Mouse (Mus musculus) MEL (cell line): ENCODE results near the gene Bbs7. TPM values are rescaled to one million over a fixed set of nuclear protein-coding genes. Genes with fewer than 3 reads are reported as not detected.

Experiments used
- DNase-seq: peaks from one replicate; pipeline ENCODE4 v3.0.0; 2011; ENCODE audit warnings: low read depth, low spot score
- H3K27ac ChIP-seq: 2 replicates; pipeline ENCODE4 v1.5.1; 2012; ENCODE audit warnings: low read depth, mild to moderate bottlenecking, control low read depth, low read length, moderate library complexity; ENCODE audit not compliant: control insufficient read depth
- H3K27me3 ChIP-seq, 2 experiments: fragments of 150-350 bp in 1 of 2; sonication (generic) in 1 of 2; 2 replicates each; pipeline ENCODE4 v1.6.1; 2012; ENCODE audit warnings: low read length in 2 of 2, mild to moderate bottlenecking in 2 of 2, improper control_type of control experiment in 1 of 2, moderate library complexity in 1 of 2; ENCODE audit not compliant: insufficient read depth in 2 of 2, control insufficient read depth in 1 of 2
- H3K36me3 ChIP-seq, 2 experiments: 2 replicates each; pipeline ENCODE4 v1.6.1; 2012 to 2014; ENCODE audit warnings: low read length in 2 of 2, improper control_type of control experiment in 1 of 2, inconsistent platforms in 1 of 2, mild to moderate bottlenecking in 1 of 2; ENCODE audit not compliant: insufficient read depth in 2 of 2, control insufficient read depth in 1 of 2
- H3K4me1 ChIP-seq, 2 experiments: fragments of 150-350 bp in 1 of 2; sonication (generic) in 1 of 2; 2 replicates each; pipeline ENCODE4 v1.6.1; 2012; ENCODE audit warnings: low read length in 2 of 2, improper control_type of control experiment in 1 of 2, mild to moderate bottlenecking in 1 of 2; ENCODE audit not compliant: insufficient read depth in 2 of 2, control insufficient read depth in 1 of 2
- H3K4me3 ChIP-seq, 2 experiments: fragments of 150-350 bp in 1 of 2; sonication (generic) in 1 of 2; 2 replicates each; pipeline ENCODE4 v1.5.1; 2012; ENCODE audit warnings: low read depth in 2 of 2, low read length in 2 of 2, mild to moderate bottlenecking in 2 of 2, moderate library complexity in 2 of 2, control low read depth in 1 of 2, improper control_type of control experiment in 1 of 2; ENCODE audit not compliant: control insufficient read depth in 1 of 2, insufficient read depth in 1 of 2
- H3K79me2 ChIP-seq: 2 replicates; pipeline ENCODE4 v1.6.1; 2012; ENCODE audit warnings: mild to moderate bottlenecking, low read length, moderate library complexity; ENCODE audit not compliant: control insufficient read depth, poor library complexity, insufficient read depth
- H3K9ac ChIP-seq: 2 replicates; pipeline ENCODE4 v1.6.1; 2012; ENCODE audit warnings: low read depth, mild to moderate bottlenecking, control low read depth, low read length, moderate library complexity; ENCODE audit not compliant: control insufficient read depth, poor library complexity, severe bottlenecking
- H3K9me3 ChIP-seq: fragments of 150-350 bp; sonication (generic); replicated peaks from 2 replicates; pipeline ENCODE4 v1.6.1; 2012; ENCODE audit warnings: mild to moderate bottlenecking, low read length, improper control_type of control experiment, moderate library complexity; ENCODE audit not compliant: insufficient read depth
- CHD1 ChIP-seq: IDR thresholded peaks from 2 replicates; pipeline ENCODE4 v1.6.1; 2012; ENCODE audit warnings: low read depth, mild to moderate bottlenecking, inconsistent platforms, low read length, improper control_type of control experiment
- CTCF ChIP-seq, 3 experiments: IDR thresholded peaks in 2 of 3; conservative IDR thresholded peaks in 1 of 3; 2 replicates each; pipeline ENCODE4 v1.5.1; 2011 to 2012; ENCODE audit warnings: low read length in 3 of 3, low read depth in 2 of 3, mild to moderate bottlenecking in 2 of 3, improper control_type of control experiment in 1 of 3, inconsistent platforms in 1 of 3, mixed read lengths in 1 of 3, moderate library complexity in 1 of 3; ENCODE audit not compliant: control insufficient read depth in 1 of 3, insufficient read depth in 1 of 3, poor library complexity in 1 of 3, severe bottlenecking in 1 of 3
- EP300 ChIP-seq, 2 experiments: IDR thresholded peaks; 2 replicates each; pipeline ENCODE4 v1.6.1; 2011; ENCODE audit warnings: improper control_type of control experiment in 2 of 2, low read length in 2 of 2, low read depth in 1 of 2, mild to moderate bottlenecking in 1 of 2
- ETS1 ChIP-seq: IDR thresholded peaks from 2 replicates; pipeline ENCODE4 v1.6.1; 2012; ENCODE audit warnings: low read depth, mild to moderate bottlenecking, inconsistent platforms, low read length, improper control_type of control experiment, moderate library complexity
- GATA1 ChIP-seq: IDR thresholded peaks from 2 replicates; pipeline ENCODE4 v1.6.1; 2011; ENCODE audit warnings: low read depth, low read length, improper control_type of control experiment
- HCFC1 ChIP-seq: IDR thresholded peaks from 2 replicates; pipeline ENCODE4 v1.6.1; 2012; ENCODE audit warnings: low read depth, mild to moderate bottlenecking, inconsistent platforms, low read length, improper control_type of control experiment, moderate library complexity
- JUND ChIP-seq: IDR thresholded peaks from 2 replicates; pipeline ENCODE4 v1.6.1; 2011; ENCODE audit warnings: low read depth, mild to moderate bottlenecking, improper control_type of control experiment, low read length
- KAT2A ChIP-seq: conservative IDR thresholded peaks from 2 replicates; pipeline ENCODE4 v1.6.1; 2012; ENCODE audit warnings: low read depth, low read length, improper control_type of control experiment, inconsistent platforms
- MEF2A ChIP-seq: IDR thresholded peaks from 2 replicates; pipeline ENCODE4 v1.6.1; 2014; ENCODE audit warnings: low read depth, mild to moderate bottlenecking, inconsistent platforms, low read length, improper control_type of control experiment; ENCODE audit not compliant: poor library complexity, insufficient replicate concordance, severe bottlenecking; ENCODE audit errors: extremely low read depth
- MXI1 ChIP-seq: IDR thresholded peaks from 2 replicates; pipeline ENCODE4 v1.6.1; 2011; ENCODE audit warnings: mild to moderate bottlenecking, low read depth, low read length, improper control_type of control experiment
- MYB ChIP-seq: IDR thresholded peaks from 2 replicates; pipeline ENCODE4 v1.6.1; 2011; ENCODE audit warnings: mild to moderate bottlenecking, low read depth, low read length, improper control_type of control experiment
- MYC ChIP-seq: IDR thresholded peaks from 2 replicates; pipeline ENCODE4 v1.6.1; 2011; ENCODE audit warnings: low read depth, mild to moderate bottlenecking, low read length, improper control_type of control experiment, moderate library complexity
- NELFE ChIP-seq: IDR thresholded peaks from 2 replicates; pipeline ENCODE4 v1.6.1; 2011; ENCODE audit warnings: low read depth, low read length, improper control_type of control experiment
- NRF1 ChIP-seq: IDR thresholded peaks from 2 replicates; pipeline ENCODE4 v1.6.1; 2014; ENCODE audit warnings: low read depth, mild to moderate bottlenecking, inconsistent platforms, low read length, improper control_type of control experiment, moderate library complexity; ENCODE audit not compliant: poor library complexity, insufficient read depth, severe bottlenecking
- POLR2A ChIP-seq, 2 experiments: IDR thresholded peaks; 2 replicates each; pipeline ENCODE4 v1.6.1; 2011 to 2012; ENCODE audit warnings: low read length in 2 of 2, mild to moderate bottlenecking in 2 of 2, control low read depth in 1 of 2, improper control_type of control experiment in 1 of 2, low read depth in 1 of 2, moderate library complexity in 1 of 2; ENCODE audit not compliant: control insufficient read depth in 1 of 2, insufficient read depth in 1 of 2, poor library complexity in 1 of 2
- POLR2AphosphoS2 ChIP-seq: IDR thresholded peaks from 2 replicates; pipeline ENCODE4 v1.6.1; 2011; ENCODE audit warnings: low read length, improper control_type of control experiment
- POLR2AphosphoS5 ChIP-seq: IDR thresholded peaks from 2 replicates; pipeline ENCODE4 v1.6.1; 2012; ENCODE audit warnings: low read depth, borderline replicate concordance, mild to moderate bottlenecking, inconsistent platforms, low read length, moderate library complexity, mixed read lengths
- SIN3A ChIP-seq: IDR thresholded peaks from 2 replicates; pipeline ENCODE4 v1.6.1; 2012; ENCODE audit warnings: low read length, improper control_type of control experiment, inconsistent platforms
- SMC3 ChIP-seq: IDR thresholded peaks from 2 replicates; pipeline ENCODE4 v1.6.1; 2011; ENCODE audit warnings: low read depth, low read length, improper control_type of control experiment
- TAL1 ChIP-seq: IDR thresholded peaks from 2 replicates; pipeline ENCODE4 v1.6.1; 2012; ENCODE audit warnings: mild to moderate bottlenecking, inconsistent platforms, low read length, moderate library complexity, mixed read lengths
- USF2 ChIP-seq, 2 experiments: IDR thresholded peaks; 2 replicates each; pipeline ENCODE4 v1.6.1; 2011 to 2012; ENCODE audit warnings: improper control_type of control experiment in 2 of 2, low read length in 2 of 2, borderline replicate concordance in 1 of 2, inconsistent platforms in 1 of 2, low read depth in 1 of 2, mild to moderate bottlenecking in 1 of 2; ENCODE audit not compliant: insufficient read depth in 1 of 2
- ZC3H11A ChIP-seq: IDR thresholded peaks from 2 replicates; pipeline ENCODE4 v1.6.1; 2012; ENCODE audit warnings: low read depth, mild to moderate bottlenecking, inconsistent platforms, low read length, improper control_type of control experiment
- ZKSCAN1 ChIP-seq: IDR thresholded peaks from 2 replicates; pipeline ENCODE4 v1.6.1; 2012; ENCODE audit warnings: low read depth, mild to moderate bottlenecking, inconsistent platforms, low read length, improper control_type of control experiment, moderate library complexity
- ZMIZ1 ChIP-seq: IDR thresholded peaks from 2 replicates; pipeline ENCODE4 v1.6.1; 2012; ENCODE audit warnings: low read depth, mild to moderate bottlenecking, inconsistent platforms, low read length, improper control_type of control experiment, moderate library complexity
- polyA plus RNA-seq, 2 experiments: library from polyadenylated mRNA; stranded (reverse) in 1 of 2; unstranded in 1 of 2; fragments of >175 nt in 1 of 2; fragments of >200 nt in 1 of 2; gene quantifications; 2 replicates each; pipeline versions ENCODE4 v1.2.1 to v1.2.4; 2012; ENCODE audit warnings: low replicate concordance in 2 of 2, low read depth in 1 of 2; ENCODE audit not compliant: insufficient read length in 2 of 2, insufficient read depth in 1 of 2, missing spikeins in 1 of 2
- total RNA-seq: library from RNA; depleted of rRNA; stranded (reverse); fragments of 300-350 nt; gene quantifications from 2 replicates; pipeline ENCODE4 v1.2.3, GENCODE M21; 2012

The Bbs7 gene
- total and polyA plus RNA-seq, 3 experiments: not detected

- H3K79me2 ChIP-seq: no peaks in the 10 kb centered on the region
- H3K9ac ChIP-seq: no peak overlapping the region
- H3K4me3 ChIP-seq: no peak overlapping the region
- H3K36me3 ChIP-seq: peaks cover 0 to 10% of the 10 kb centered on the region in 2 experiments; a peak in 2 of 4 replicates
- no peak for DNase-seq
- no peak overlapping the region for H3K27ac ChIP-seq
- TF ChIP-seq KAT2A: no peak
- TF ChIP-seq ZC3H11A: no peak
- no peak for TF ChIP-seq MEF2A
- H3K27me3 ChIP-seq: no peaks in the 10 kb centered on the region
- H3K4me1 ChIP-seq: no peaks in the 10 kb centered on the region
- H3K9me3 ChIP-seq: no peaks in the 10 kb centered on the region
Measured at GRCm38 (mm10) chr3:36559606-36560005, 53.7 kb downstream of the Bbs7 start.

- Histone ChIP-seq H3K79me2 (peaks cover 4% of the 10 kb centered on the region), H3K4me3 (no peak overlapping the region), H3K9me3 (no peaks in the 10 kb centered on the region), H3K27ac (no peak overlapping the region), H3K4me1 (no peaks in the 10 kb centered on the region), H3K36me3 (peaks cover 0 to 7% of the 10 kb centered on the region in 2 experiments; a peak in 3 of 4 replicates), H3K9ac (no peak overlapping the region), H3K27me3 (no peaks in the 10 kb centered on the region)
- TF ChIP-seq SIN3A: no peak
- TF ChIP-seq NRF1: no peak
- TF ChIP-seq MXI1: no peak
- no peak for TF ChIP-seq MYB
- no peak for DNase-seq
Measured at GRCm38 (mm10) chr3:36557601-36558000, 55.7 kb downstream of the Bbs7 start.

GRCm38 (mm10) chr3:36552406-36553047, 60.8 kb downstream of the Bbs7 start, which contains the start of gene Exosc9:
Exosc9 (plus strand) TSS chr3:36552606.
- H3K4me3 ChIP-seq: peak within 1 kb of the TSS; percentile 87 to 97
- peaks cover 0 to 4% of the 10 kb centered on the region in 2 experiments; a peak in 1 of 4 replicates for H3K4me1 ChIP-seq
- no peaks in the 10 kb centered on the region for H3K27me3 ChIP-seq
- DNase-seq: peak; percentile 89
- H3K9ac ChIP-seq: peak within 1 kb of the TSS; percentile 86
- H3K27ac ChIP-seq: no peak within 1 kb of the TSS
- H3K79me2 ChIP-seq: peaks cover 6% of the 10 kb centered on the region
- no peaks in the 10 kb centered on the region for H3K9me3 ChIP-seq
- peaks cover 0 to 5% of the 10 kb centered on the region in 2 experiments; a peak in 2 of 4 replicates for H3K36me3 ChIP-seq
- TF ChIP-seq SMC3 (no peak), HCFC1 (peak; percentile 79), ETS1 (no peak), NELFE (peak; percentile 73), JUND (no peak), ZKSCAN1 (no peak), SIN3A (peak; percentile 88), GATA1 (no peak), POLR2AphosphoS5 (no peak), NRF1 (peak; percentile 38; the same call in 1 of the 2 replicates), CTCF (IDR thresholded peaks at IDR 0.05 in 2 of 3, conservative IDR thresholded peaks at IDR 0.05 in 1 of 3; ENCODE audit: control insufficient read depth in 1 of 3, insufficient read depth in 1 of 3, low read depth in 2 of 3, low read length in 3 of 3, poor library complexity in 1 of 3, severe bottlenecking in 1 of 3) (no peak), ZC3H11A (no peak), ZMIZ1 (no peak), POLR2A (IDR thresholded peaks at IDR 0.05; ENCODE audit: control insufficient read depth in 1 of 2, insufficient read depth in 1 of 2, low read depth in 1 of 2, low read length in 2 of 2, poor library complexity in 1 of 2) (peak; percentile 55 to 75; a peak in 3 of 4 replicates), CHD1 (no peak), MXI1 (peak; percentile 90), USF2 (IDR thresholded peaks at IDR 0.05; ENCODE audit: borderline replicate concordance in 1 of 2, insufficient read depth in 1 of 2, low read depth in 1 of 2, low read length in 2 of 2) (no peak), TAL1 (no peak), MYC (0 out of 2 replicates have a peak, but pooled peaks have one; percentile 18), POLR2AphosphoS2 (peak; percentile 56; the same call in 1 of the 2 replicates), EP300 (IDR thresholded peaks at IDR 0.05; ENCODE audit: low read depth in 1 of 2, low read length in 2 of 2) (no peak)
